Mouse (Mus musculus) effector memory CD4-positive, alpha-beta T cell, adult 7 months (primary cell): ENCODE data around the gene Olfr974. TPM values are rescaled to one million over a fixed set of nuclear protein-coding genes. Genes with fewer than 3 reads are reported as not detected.

ENCODE experiments used
- polyA plus RNA-seq: library from polyadenylated mRNA; unstranded; fragments of 100-300 nt; shearing (Covaris generic); gene quantifications from one replicate; pipeline ENCODE4 v1.2.1, GENCODE M21; 2017

Gene Olfr974
- 0.24 TPM for polyA plus RNA-seq

GRCm38 (mm10) chr9:39937201-39937600 is at the start of gene Olfr974:
Gene Olfr974, plus strand, starts transcription at chr9:39937501.

GRCm38 (mm10) chr9:39907036-39907435 is 30.3 kb upstream of the Olfr974 start, which contains the start of gene Olfr229:
Gene Olfr229, plus strand, starts transcription at chr9:39907336.

GRCm38 (mm10) chr9:39951946-39952345 is 14.6 kb downstream of the Olfr974 start, which contains the start of gene Olfr975:
Gene Olfr975, minus strand, starts transcription at chr9:39952046.

GRCm38 (mm10) chr9:39961033-39961432 is 23.7 kb downstream of the Olfr974 start, which contains the start of gene Olfr976:
Gene Olfr976, minus strand, starts transcription at chr9:39961133.

GRCm38 (mm10) chr9:39991813-39992212 is 54.5 kb downstream of the Olfr974 start, which contains the start of gene Olfr978:
Gene Olfr978, plus strand, starts transcription at chr9:39992113.

Other genes starting within 250 kb of the Olfr974 start
- not detected for gene Olfr149, start 230.4 kb upstream of the Olfr974 start, polyA plus RNA-seq
- gene Olfr965, start 226.1 kb upstream of the Olfr974 start, polyA plus RNA-seq: not detected
- 0.52 TPM for gene Olfr150, start 206.5 kb upstream of the Olfr974 start, polyA plus RNA-seq
- not detected for gene Olfr967, start 191.3 kb upstream of the Olfr974 start, polyA plus RNA-seq
- gene Olfr968, start 154.2 kb upstream of the Olfr974 start, polyA plus RNA-seq: not detected
- 0.55 TPM for gene Olfr969, start 146.6 kb upstream of the Olfr974 start, polyA plus RNA-seq
- gene Olfr970, start 128.6 kb upstream of the Olfr974 start, polyA plus RNA-seq: not detected
- gene Olfr971, start 100.6 kb upstream of the Olfr974 start, polyA plus RNA-seq: not detected
- gene Olfr972, start 71.1 kb upstream of the Olfr974 start, polyA plus RNA-seq: not detected
- gene Olfr229, start 30.2 kb upstream of the Olfr974 start, polyA plus RNA-seq: not detected
- not detected for gene Olfr975, start 14.5 kb downstream of the Olfr974 start, polyA plus RNA-seq
- gene Olfr976, start 23.6 kb downstream of the Olfr974 start, polyA plus RNA-seq: not detected
- 0.49 TPM for gene Olfr978, start 54.6 kb downstream of the Olfr974 start, polyA plus RNA-seq
- not detected for gene Olfr979, start 66.0 kb downstream of the Olfr974 start, polyA plus RNA-seq
- gene Olfr980, start 72.1 kb downstream of the Olfr974 start, polyA plus RNA-seq: 0.12 TPM
- gene Olfr981, start 84.0 kb downstream of the Olfr974 start, polyA plus RNA-seq: not detected
- 0.55 TPM for gene Olfr982, start 136.3 kb downstream of the Olfr974 start, polyA plus RNA-seq
- not detected for gene Olfr983, start 156.1 kb downstream of the Olfr974 start, polyA plus RNA-seq
- not detected for gene Olfr984, start 176.7 kb downstream of the Olfr974 start, polyA plus RNA-seq
- not detected for gene Olfr985, start 192.7 kb downstream of the Olfr974 start, polyA plus RNA-seq
- gene Tmem225, start 210.6 kb downstream of the Olfr974 start, polyA plus RNA-seq: 0.39 TPM
- 0.11 TPM for gene Olfr986, start 243.4 kb downstream of the Olfr974 start, polyA plus RNA-seq